Mouse (Mus musculus): Measurements from ENCODE around the gene Gucy2g.

DNA sequence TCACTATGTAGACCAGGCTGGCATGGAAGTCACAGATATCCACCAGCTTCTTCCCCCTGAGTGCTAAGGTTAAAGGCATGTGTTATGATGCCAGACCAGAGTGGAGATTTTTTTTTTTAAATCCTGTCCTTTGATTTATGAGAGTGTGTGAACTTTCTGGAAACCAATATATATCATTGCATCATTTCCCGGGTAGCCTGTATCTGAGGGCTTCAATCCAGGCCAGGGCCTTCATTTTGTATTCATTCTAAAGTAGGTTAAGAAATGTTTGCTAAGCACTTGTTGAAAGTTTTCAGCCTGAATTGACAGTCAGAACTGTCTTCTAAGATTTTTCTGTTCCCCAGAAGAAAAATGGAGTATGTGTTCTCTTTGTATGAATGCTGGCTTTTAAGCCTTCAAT, 69.5 kb downstream of the Gucy2g start:
- TF ChIP-seq CTCF (IDR thresholded peaks at IDR 0.05; ENCODE audit: insufficient read depth, low read length) (no peak), POLR2A (IDR thresholded peaks at IDR 0.05; ENCODE audit: borderline replicate concordance, extremely low read depth, low read depth, low read length) (no peak)

Data from lung, adult 2 months (tissue).